Mouse (Mus musculus) macrophage (primary cell): ENCODE data around the gene 4931422A03Rik. TPM values are rescaled to one million over a fixed set of nuclear protein-coding genes. Genes with fewer than 3 reads are reported as not detected.

ENCODE experiments used
- H3K27ac ChIP-seq: fragments of 350-480 bp; formaldehyde crosslinking; 2 replicates; pipeline ENCODE4 v1.9.0; 2021
- H3K36me3 ChIP-seq: fragments of 350-480 bp; formaldehyde crosslinking; 2 replicates; pipeline ENCODE4 v1.9.0; 2021; ENCODE audit errors: inconsistent target
- H3K4me3 ChIP-seq: fragments of 350-480 bp; formaldehyde crosslinking; 2 replicates; pipeline ENCODE4 v1.9.0; 2021; ENCODE audit errors: inconsistent target
- H3K79me2 ChIP-seq: fragments of 350-480 bp; formaldehyde crosslinking; 2 replicates; pipeline ENCODE4 v1.9.0; 2021; ENCODE audit errors: inconsistent target
- WGBS: methylation state at CpG from one replicate; pipeline ENCODE4 v1.1.7; 2026; ENCODE audit warnings: inconsistent platforms; ENCODE audit not compliant: missing documents; 5-methylcytosine and 5-hydroxymethylcytosine counted together
- polyA plus RNA-seq: library from polyadenylated mRNA; stranded (reverse); fragments of 250-400 nt; gene quantifications from 3 replicates; pipeline ENCODE4 v1.2.4, GENCODE M21; 2018; ENCODE audit warnings: inconsistent platforms

Gene 4931422A03Rik
- polyA plus RNA-seq, 1 experiment from 2014 or later: not detected

DNA sequence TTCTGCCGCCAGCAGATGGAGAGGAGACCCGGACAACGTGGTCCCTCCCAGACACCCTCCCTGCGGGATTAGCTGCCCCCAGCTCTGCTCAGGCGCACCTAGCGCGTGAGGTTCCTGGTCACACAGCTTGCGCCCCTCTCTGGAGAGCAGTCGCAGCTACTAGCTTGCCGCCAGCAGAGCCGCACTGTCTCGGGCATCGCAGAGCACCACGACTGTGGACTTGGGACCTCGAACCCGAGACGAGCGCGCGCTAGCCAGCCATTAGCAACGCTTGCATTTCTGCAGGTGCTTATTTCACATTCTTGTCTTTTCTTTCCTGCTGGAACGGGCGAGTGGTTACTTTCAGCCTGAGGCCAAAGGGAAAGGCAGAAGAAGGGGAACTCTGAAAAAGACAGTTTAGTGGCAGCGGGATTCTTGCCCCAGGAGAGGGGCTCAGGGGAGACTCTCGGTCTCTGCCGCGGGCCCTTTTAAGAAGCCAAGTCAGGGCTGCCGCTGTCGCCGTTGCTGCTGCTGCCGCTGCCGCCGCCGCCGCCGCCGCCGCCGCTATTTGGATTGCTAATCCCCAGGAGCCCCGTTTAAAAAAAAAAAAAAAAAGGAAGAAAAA lies 58.6 kb downstream of the 4931422A03Rik start:
- peaks cover 13% of the 10 kb centered on the region for H3K36me3 ChIP-seq
- H3K79me2 ChIP-seq: peaks cover 42% of the 10 kb centered on the region
- peak overlapping the region; percentile 62 for H3K4me3 ChIP-seq
- 1% methylated on average over 33 of the region's 40 CpGs for WGBS
- peak overlapping the region; percentile 98 for H3K27ac ChIP-seq

- Histone ChIP-seq H3K27ac (peak overlapping the region; percentile 98), H3K79me2 (peaks cover 36% of the 10 kb centered on the region), H3K4me3 (peak overlapping the region; percentile 62), H3K36me3 (peaks cover 10% of the 10 kb centered on the region)
- 2% methylated on average over 10 of the region's 10 CpGs for WGBS
Measured at GRCm38 (mm10) chr2:103968919-103969436, 59.2 kb downstream of the 4931422A03Rik start.

DNA sequence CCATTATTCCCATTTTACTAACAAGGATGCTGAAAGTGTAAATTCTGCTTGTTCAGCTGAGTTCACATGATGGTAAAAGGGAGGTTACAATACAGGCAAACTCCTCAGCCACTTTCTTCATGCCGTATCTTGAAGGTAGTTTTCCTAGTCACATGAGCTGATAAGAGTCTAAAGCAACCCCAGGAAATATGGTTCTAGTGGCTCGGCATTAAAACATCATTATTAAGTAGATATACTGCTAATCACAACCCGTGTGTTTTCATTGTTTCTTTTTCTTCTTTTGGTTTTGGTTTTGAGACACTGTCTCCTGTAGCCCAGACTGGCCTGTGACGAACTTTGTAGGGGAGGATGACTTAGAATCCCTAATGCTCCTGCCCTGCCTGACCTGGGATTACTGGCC lies 60.0 kb downstream of the 4931422A03Rik start:
- Histone ChIP-seq H3K4me3 (no peak overlapping the region), H3K27ac (peak overlapping the region; percentile 98), H3K79me2 (peaks cover 28% of the 10 kb centered on the region), H3K36me3 (peaks cover 2% of the 10 kb centered on the region; the same call in 1 of the 2 replicates)
- WGBS: 14% methylated on average over 4 of the region's 4 CpGs

- H3K27ac ChIP-seq: peak overlapping the region; percentile 84
- 47% methylated on average over 3 of the region's 3 CpGs for WGBS
- H3K36me3 ChIP-seq: no peaks in the 10 kb centered on the region
- H3K4me3 ChIP-seq: no peak overlapping the region
- H3K79me2 ChIP-seq: peaks cover under 1% of the 10 kb centered on the region; the same call in 1 of the 2 replicates
Measured at GRCm38 (mm10) chr2:103965391-103965790, 62.8 kb downstream of the 4931422A03Rik start.

GRCm38 (mm10) chr2:103962349-103962748 lies 65.8 kb downstream of the 4931422A03Rik start:
- H3K27ac ChIP-seq: peak overlapping the region; percentile 54

GRCm38 (mm10) chr2:103959574-103959973 lies 68.6 kb downstream of the 4931422A03Rik start:
- WGBS: 97% methylated on average over 6 of the region's 6 CpGs
- H3K4me3 ChIP-seq: no peak overlapping the region
- H3K79me2 ChIP-seq: no peaks in the 10 kb centered on the region
- no peak overlapping the region for H3K27ac ChIP-seq
- H3K36me3 ChIP-seq: no peaks in the 10 kb centered on the region

More at GRCm38 (mm10) chr2:103962349-103962748, 65.8 kb downstream of the 4931422A03Rik start:
- H3K36me3 ChIP-seq: no peaks in the 10 kb centered on the region
- H3K4me3 ChIP-seq: no peak overlapping the region
- 30% methylated on average over 4 of the region's 4 CpGs for WGBS
- H3K79me2 ChIP-seq: no peaks in the 10 kb centered on the region

DNA sequence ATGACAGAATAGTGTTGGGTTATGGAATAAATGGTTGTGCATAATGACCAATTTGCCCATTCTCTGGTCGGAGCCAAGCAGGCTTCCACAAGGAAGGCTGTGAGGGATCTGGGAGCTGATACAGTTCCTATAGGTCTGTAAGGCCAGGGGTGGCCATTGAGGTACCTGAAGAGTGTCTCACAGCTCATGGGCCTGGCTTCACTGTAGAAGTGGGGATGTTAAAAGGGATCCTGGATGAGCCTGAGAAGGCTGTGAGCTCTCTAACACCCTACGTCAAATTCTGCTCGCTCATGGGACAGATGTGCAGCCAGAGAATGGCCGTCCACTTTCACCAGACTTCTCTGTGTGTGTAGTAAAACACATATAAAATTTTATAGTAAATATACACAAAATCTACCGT lies 69.1 kb downstream of the 4931422A03Rik start:
- H3K27ac ChIP-seq: no peak overlapping the region
- H3K4me3 ChIP-seq: no peak overlapping the region
- no peaks in the 10 kb centered on the region for H3K36me3 ChIP-seq
- no peaks in the 10 kb centered on the region for H3K79me2 ChIP-seq
- 94% methylated on average over 5 of the region's 5 CpGs for WGBS

DNA sequence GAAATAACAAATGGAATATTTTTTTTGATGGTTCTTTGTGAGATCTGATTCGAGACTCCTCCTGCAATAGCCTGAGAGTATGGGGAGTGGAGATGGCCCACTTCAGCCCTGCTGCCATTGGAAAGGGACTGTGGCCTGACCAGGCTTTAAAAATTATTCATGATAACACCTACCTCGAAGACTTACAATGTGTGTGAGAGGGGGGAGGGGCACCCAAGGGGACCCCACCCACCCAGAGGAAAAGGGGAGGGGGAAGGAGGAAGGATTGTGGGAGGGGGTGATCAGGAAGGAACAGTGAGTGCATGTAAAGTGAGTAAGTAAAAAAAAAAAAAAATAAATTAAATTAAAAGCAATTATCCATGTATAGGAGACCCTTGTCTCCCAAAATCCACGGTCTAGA lies 69.5 kb downstream of the 4931422A03Rik start:
- 54% methylated on average over 3 of the region's 3 CpGs for WGBS
- Histone ChIP-seq H3K27ac (no peak overlapping the region), H3K36me3 (no peaks in the 10 kb centered on the region)

DNA sequence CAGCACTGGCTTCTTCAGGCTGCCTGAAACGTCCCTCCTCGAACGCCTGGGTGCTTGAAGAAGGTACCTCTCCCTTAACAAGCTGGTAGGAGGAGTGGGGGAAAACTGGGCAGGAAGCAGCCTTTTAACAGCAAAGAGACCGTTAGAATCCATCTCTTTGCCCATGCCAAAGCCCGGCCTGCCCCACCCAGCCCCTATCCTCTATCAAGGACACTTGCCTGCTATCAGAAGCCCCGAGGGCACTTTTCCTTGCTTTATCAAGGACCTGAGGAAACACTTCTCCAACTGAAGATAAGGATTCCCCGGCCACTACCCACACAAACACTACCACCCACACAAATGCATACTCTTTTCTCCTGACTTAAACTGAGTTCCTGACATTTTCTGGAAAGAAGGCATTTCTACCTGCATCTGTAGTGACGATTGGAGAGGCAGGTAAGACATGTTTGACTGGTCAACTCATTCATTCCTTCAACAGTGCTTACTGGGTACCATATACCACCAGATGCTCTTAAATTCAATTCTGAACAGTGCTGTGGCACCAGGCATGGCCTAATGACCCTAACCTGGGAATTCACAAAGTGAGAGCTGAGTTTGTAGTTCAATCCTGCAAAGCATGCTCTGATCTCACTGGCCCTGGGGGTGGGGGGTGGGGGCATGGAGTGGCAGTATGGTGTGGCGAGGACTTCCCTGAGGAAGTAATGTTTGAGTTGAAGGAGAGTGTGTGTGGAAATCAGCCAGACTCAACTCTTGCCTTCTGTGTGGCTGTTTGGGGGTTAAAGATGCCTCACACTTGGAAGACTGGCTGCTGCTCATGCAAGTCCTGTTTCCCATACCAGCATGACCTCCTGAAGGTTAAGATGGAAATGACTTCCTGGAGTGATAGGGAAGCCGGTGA lies 70.3 kb downstream of the 4931422A03Rik start, which contains the start of gene Lmo2:
Gene Lmo2 (plus strand): TSS at position 338 of the 898 bp plus-strand sequence.
- Histone ChIP-seq H3K79me2 (no peaks in the 10 kb centered on the region), H3K36me3 (no peaks in the 10 kb centered on the region), H3K4me3 (no peak within 1 kb of the TSS), H3K27ac (no peak within 1 kb of the TSS)
- WGBS: 69% methylated on average over 10 of the region's 10 CpGs

More for the DNA sequence above, 69.5 kb downstream of the 4931422A03Rik start:
- Histone ChIP-seq H3K4me3 (no peak overlapping the region), H3K79me2 (no peaks in the 10 kb centered on the region)

DNA sequence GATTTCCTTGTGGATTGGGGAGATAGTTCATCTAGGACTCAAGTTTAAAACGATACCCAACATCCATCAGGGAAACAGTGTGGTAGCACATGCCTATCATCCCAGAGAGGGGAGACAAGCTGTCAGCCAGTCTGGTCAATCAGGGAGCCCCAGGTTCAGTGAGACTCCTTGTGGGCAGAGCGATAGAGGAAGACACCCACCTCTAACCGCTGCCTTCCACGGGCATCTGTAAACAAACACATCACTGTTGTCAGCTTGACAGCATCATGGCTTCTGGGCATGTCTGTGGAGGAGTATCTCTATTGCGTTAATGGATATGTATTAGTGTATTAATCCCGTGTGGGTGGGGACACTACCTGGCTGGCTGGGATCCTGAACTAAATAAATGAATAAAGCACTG lies 71.3 kb downstream of the 4931422A03Rik start:
- 89% methylated on average over 6 of the region's 6 CpGs for WGBS
- no peaks in the 10 kb centered on the region for H3K36me3 ChIP-seq
- H3K79me2 ChIP-seq: no peaks in the 10 kb centered on the region
- H3K27ac ChIP-seq: no peak overlapping the region
- no peak overlapping the region for H3K4me3 ChIP-seq

- 14% methylated on average over 3 of the region's 3 CpGs for WGBS
- Histone ChIP-seq H3K79me2 (no peaks in the 10 kb centered on the region), H3K4me3 (no peak overlapping the region), H3K36me3 (no peaks in the 10 kb centered on the region), H3K27ac (peak overlapping the region; percentile 55)
Measured at GRCm38 (mm10) chr2:103955714-103956113, 72.4 kb downstream of the 4931422A03Rik start.

GRCm38 (mm10) chr2:103953050-103953835 lies 74.9 kb downstream of the 4931422A03Rik start:
- no peaks in the 10 kb centered on the region for H3K79me2 ChIP-seq
- 90% methylated on average over 6 of the region's 6 CpGs for WGBS
- no peak overlapping the region for H3K27ac ChIP-seq
- no peak overlapping the region for H3K4me3 ChIP-seq
- H3K36me3 ChIP-seq: no peaks in the 10 kb centered on the region

DNA sequence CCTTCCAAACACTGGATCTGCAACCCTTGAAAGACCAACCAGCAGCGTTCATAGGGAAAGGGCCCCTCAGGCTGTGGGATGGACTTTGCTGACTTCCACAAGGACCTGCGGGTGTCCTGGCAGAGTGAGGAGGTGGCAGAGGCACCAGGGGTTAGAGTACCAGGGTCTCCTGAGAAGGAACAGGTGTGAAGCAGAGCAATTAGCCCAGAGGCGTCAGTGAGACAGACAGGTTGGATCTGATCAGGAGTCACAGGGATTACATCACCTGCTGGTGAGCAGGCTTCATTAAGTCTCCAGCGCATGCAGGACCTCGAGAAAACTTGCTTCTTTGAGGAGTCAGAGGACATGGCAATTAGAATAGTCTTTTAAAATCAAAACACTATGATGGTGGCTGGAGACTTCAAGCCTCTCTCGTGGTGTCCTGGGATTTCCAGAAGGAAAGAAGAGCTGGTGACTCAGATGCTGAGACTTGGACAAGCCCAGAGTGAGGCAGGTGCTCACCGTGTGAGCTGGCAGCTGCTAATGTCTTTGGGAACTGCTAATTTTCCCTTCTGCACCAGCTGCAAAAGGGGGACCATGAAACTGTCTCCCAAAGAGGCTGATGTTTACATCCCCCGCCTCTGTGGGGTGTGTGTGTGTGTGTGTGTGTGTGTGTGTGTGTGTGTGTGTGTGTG lies 80.0 kb downstream of the 4931422A03Rik start:
- no peaks in the 10 kb centered on the region for H3K36me3 ChIP-seq
- no peak overlapping the region for H3K4me3 ChIP-seq
- no peak overlapping the region for H3K27ac ChIP-seq
- 74% methylated on average over 8 of the region's 8 CpGs for WGBS
- H3K79me2 ChIP-seq: no peaks in the 10 kb centered on the region

DNA sequence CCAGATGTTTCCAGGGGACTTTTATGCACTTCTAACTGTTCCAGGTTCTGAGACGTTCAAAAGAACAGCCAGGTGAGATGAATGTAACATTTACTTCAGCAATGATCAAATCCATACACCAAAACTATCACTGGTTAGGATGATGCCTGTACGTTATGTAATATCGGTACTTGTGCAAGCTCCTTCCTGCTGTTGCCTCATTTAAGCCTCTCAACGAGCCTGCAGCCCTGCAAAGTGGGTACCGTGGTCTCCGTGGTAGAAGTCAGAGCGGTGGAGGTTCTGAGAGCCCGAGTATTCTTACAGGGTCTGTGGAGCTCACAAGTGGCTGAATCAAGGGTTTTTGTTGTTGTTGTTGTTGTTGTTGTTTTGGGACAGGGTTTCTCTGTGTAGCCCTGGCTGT lies 81.3 kb downstream of the 4931422A03Rik start:
- peak overlapping the region; percentile 98; the same call in 1 of the 2 replicates for H3K27ac ChIP-seq
- H3K79me2 ChIP-seq: no peaks in the 10 kb centered on the region
- H3K36me3 ChIP-seq: no peaks in the 10 kb centered on the region
- 25% methylated on average over 8 of the region's 8 CpGs for WGBS
- no peak overlapping the region for H3K4me3 ChIP-seq
